Mouse (Mus musculus): Measurements from ENCODE around the gene Negr1.

Gene Negr1

DNA sequence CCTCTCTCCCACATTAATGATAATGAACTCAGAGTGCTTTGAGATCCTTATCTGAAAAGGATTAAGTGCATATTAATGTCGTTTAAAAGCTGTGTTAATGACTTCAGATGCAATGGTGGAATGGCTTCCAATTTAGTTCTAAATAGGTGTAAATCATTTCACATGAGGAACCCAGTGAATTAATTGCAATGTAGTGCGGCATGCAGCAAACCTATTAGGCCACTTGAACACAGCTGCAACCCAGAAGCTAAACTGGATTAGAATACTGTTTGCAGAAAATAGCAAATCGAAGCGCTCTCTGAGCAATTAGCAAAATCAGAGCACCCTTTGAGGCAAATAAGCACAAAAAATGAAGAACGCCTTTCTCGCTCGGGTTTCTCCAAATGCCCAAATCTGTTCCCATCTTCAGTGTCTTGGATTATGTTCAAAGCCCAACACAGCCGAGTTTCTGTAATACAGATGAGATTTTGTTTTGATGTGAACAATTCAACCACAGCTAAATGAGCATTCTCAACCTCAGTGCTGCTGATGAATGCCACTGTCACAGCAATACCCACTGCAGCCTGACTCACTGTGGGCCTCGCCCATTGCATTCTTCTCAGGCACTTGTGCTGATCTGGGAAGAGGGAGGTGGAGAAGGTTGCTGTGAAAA is 342.5 kb downstream of the Negr1 start:
- no peak for DNase-seq (ENCODE audit: low read depth, low spot score)

- DNase-seq (ENCODE audit: low read depth, low spot score): no peak
Measured at GRCm38 (mm10) chr3:156912816-156913215, 351.2 kb downstream of the Negr1 start.

DNA sequence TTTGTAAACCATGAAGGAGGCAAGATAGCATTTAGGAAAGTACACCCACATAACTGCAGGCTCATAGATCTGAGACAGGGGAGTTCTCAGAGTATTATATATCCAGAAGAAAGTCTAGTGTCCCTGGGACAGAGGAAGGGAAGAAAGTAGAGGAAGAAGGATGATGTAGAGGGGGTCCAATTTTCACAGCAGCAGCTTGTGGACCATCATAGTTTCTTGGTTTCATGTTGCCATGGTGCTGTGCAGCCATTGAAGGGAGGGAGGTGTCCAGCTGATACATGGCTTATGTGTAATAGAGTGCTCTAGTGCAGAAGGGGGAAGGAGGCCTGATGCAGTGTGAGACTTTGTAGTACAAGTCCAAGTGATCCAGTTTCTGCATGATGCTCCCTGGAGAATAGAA is 359.8 kb downstream of the Negr1 start:
- DNase-seq (ENCODE audit: low read depth, low spot score): no peak

DNA sequence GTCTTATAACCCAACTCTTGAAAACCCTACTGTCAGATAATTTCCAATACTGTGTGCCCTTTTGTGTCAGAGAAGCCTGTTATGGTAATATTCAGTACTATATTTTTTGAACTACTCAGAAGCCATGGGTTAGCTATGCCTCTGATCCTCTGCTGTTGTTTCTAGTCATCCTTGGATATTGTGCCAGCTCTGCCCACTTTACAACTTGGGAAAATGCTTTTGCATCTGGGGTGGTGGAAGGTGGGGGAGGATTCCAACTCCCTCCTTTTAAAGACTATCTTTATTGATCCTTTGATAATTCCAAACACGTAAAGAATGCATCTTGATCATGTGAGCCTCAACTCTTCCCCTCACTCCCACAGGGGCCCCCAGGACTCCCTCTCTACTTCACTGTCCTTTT is 361.6 kb downstream of the Negr1 start:
- DNase-seq (ENCODE audit: low read depth, low spot score): no peak

GRCm38 (mm10) chr3:156925102-156925501 is 363.5 kb downstream of the Negr1 start:
- no peak for DNase-seq (ENCODE audit: low read depth, low spot score)

DNA sequence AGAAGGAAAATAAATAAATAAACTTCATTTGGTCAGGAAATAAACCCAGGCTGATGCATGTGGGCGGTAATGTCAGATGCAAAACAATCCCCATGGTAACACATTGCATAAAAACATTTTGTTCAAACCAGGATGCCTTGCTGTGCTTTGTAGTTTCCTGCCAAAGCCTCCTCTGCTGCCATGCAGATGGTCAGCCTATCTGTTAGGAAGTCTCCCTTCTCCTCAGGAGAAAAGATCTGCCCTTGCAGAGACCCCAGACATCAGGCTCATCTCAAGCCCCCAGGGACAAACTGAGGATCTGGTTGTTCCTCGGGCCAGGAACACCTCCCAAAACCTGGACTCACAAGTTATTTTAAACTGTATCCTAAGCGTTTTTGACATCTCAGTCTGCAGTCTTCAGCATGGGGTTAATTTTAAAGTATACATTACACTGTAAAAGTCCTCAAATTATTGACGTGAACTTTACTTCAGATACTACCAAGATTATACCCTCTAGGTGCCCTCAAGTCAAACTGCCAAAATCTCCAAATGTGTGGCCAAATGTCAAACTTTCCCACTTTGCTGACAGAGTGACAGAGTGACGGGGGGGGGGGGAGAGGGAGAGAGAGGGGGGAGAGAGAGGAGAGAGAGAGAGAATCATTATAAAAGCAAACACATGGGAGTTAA is 366.9 kb downstream of the Negr1 start:
- no peak for DNase-seq (ENCODE audit: low read depth, low spot score)

- DNase-seq (ENCODE audit: low read depth, low spot score): no peak
Measured at GRCm38 (mm10) chr3:156929062-156929397, 367.4 kb downstream of the Negr1 start.

- no peak for DNase-seq (ENCODE audit: low read depth, low spot score)
Measured at GRCm38 (mm10) chr3:156929677-156930440, 368.3 kb downstream of the Negr1 start.

DNA sequence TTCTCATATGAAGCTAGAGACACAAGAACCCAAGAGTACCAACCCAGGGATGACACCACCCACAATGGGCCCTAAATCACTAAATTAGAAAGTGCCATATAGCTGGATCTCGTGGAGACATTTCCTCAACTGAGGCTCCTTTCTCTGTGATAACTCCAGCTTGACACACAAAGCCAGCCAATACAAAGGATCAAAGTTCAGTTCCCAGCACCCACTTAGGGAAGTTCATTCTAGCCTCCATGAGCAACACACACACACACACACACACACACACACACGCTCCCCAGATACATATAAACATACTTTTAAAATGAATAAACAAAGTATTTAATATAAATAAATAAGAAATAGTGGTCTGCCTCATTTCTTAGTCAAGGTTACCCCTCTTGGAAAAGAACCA is 369.4 kb downstream of the Negr1 start:
- no peak for DNase-seq (ENCODE audit: low read depth, low spot score)

- no peak for DNase-seq (ENCODE audit: low read depth, low spot score)
Measured at GRCm38 (mm10) chr3:156931540-156931939, 369.9 kb downstream of the Negr1 start.

DNA sequence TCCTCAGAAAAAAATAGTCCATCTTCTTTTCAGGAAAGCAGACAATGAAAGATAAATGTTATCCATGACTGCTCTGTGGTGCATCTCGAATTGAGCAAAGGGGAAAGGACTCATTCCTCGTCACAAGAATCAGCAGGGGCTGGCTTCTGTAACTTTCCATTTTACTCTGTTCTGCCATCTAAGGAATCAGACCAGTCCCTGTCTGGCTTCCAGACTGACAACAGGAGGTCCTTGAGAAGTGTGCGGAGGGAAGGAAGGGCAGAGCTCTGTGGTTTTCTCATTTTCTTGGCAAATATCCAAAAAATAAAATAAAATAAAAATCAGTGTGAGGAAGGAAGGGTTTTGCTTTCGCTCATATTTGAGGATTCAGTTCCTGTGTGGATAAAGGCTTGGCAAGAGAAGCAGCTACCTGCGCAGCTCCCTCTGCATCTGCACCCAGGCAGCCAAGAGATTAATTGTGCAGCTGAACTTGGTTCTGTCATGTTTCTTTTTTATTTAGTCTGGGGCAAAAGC is 373.2 kb downstream of the Negr1 start:
- DNase-seq (ENCODE audit: low read depth, low spot score): no peak

DNA sequence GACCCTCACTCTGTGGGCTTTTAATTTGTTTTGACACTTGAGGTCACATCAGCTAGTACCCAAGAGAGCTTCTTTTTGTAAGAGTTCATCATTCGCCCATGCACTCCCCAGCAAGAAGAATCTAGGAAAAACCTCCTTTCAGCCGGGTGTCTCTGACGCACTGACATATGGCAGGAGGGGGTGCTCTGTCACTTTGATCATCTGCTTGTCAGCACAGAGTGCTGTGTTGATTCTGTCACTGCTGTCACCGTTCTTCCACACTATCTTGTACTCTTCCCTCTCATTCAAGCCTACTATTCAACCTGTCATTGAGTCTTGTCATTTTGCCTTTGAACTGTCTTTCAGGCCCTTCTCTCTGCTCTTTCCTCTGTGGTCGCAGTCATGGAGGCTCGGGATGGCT is 385.8 kb downstream of the Negr1 start:
- DNase-seq (ENCODE audit: low read depth, low spot score): no peak

- DNase-seq (ENCODE audit: low read depth, low spot score): no peak
Measured at GRCm38 (mm10) chr3:156952970-156953369, 391.4 kb downstream of the Negr1 start.

DNA sequence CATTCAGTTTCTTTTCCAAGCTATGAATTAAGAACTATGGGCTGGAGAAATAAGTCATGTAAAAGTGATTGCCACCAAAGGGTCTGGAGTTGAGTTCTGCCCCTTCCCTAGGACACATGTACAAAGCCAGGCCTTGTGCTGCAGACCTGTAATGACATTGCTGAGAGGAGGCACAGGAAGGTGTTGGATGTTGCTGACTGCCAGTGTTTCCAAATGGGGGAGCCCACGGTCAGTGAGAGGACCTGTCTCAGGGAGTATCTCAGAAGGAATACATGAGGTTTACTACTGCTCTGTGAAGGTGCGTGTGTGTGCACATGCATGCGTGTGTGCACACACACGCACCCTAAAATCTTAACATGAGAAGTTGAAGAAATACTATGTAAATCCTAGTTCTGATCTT is 393.5 kb downstream of the Negr1 start:
- DNase-seq (ENCODE audit: low read depth, low spot score): no peak

DNA sequence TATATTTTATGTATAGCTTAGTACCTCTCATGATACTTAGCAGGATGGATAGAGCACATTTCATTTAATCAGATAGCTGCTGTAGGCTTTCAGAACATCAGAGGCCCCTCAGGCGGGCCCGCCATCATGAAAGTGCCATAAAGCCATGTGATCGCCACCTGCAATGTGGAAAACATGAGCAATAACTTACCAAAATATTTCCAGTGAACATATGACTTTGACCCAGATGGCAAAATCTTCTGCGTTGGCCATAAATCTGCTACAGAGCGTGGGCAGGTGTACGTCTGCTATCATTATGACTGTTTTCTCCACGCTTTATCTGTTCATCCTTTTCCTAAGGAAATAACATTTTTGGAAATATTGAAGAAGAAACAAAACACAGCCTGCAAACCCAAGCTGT is 397.0 kb downstream of the Negr1 start:
- no peak for DNase-seq (ENCODE audit: low read depth, low spot score)

- no peak for DNase-seq (ENCODE audit: low read depth, low spot score)
Measured at GRCm38 (mm10) chr3:156968764-156969163, 407.2 kb downstream of the Negr1 start.

- DNase-seq (ENCODE audit: low read depth, low spot score): no peak
Measured at GRCm38 (mm10) chr3:156971104-156971503, 409.5 kb downstream of the Negr1 start.

GRCm38 (mm10) chr3:156976816-156977215 is 415.2 kb downstream of the Negr1 start:
- DNase-seq (ENCODE audit: low read depth, low spot score): no peak

GRCm38 (mm10) chr3:156980042-156980716 is 418.6 kb downstream of the Negr1 start:
- peak; percentile 10 for DNase-seq (ENCODE audit: low read depth, low spot score)

GRCm38 (mm10) chr3:156982102-156982501 is 420.5 kb downstream of the Negr1 start:
- DNase-seq (ENCODE audit: low read depth, low spot score): peak; percentile 44

GRCm38 (mm10) chr3:156987113-156987512 is 425.5 kb downstream of the Negr1 start:
- DNase-seq (ENCODE audit: low read depth, low spot score): no peak

GRCm38 (mm10) chr3:156992171-156992570 is 430.6 kb downstream of the Negr1 start:
- no peak for DNase-seq (ENCODE audit: low read depth, low spot score)

All from mesoderm, embryonic 11.5 days (tissue).